In genomic region chr3:51099966-51100365, GRCm38 (mm10) we compare ENCODE assay signal across 25 mouse cellular contexts.
DNase-seq lines count a peak whose midpoint lies in the region; ATAC-seq and TF ChIP-seq lines count a peak whose summit lies in the region.
"Had no signal": no experiment of that assay in that cellular context is flagged by ENCODE, and none has a peak within 500 bp of the region (broad histone marks: within the 10 kb centered on the region; RNA-seq: fewer than 3 reads in every experiment).

No protein-coding gene starts in this region.

- no peak for TF ChIP-seq POLR2A in brain, embryonic 14.5 days (IDR thresholded peaks at IDR 0.05; ENCODE audit: borderline replicate concordance, extremely low read depth, insufficient read depth, insufficient read length, poor library complexity, severe bottlenecking)

- 0 out of 2 replicates have a peak, but pooled peaks have one; percentile 3 for TF ChIP-seq CTCF in lung, embryonic 14.5 days (IDR thresholded peaks at IDR 0.05; ENCODE audit: low read depth)
- TF ChIP-seq CTCF in brain, embryonic 14.5 days (IDR thresholded peaks at IDR 0.05; ENCODE audit: borderline replicate concordance, extremely low read depth, insufficient read depth, insufficient read length) = no peak
- 0 out of 2 replicates have a peak, but pooled peaks have one; percentile 4 for TF ChIP-seq CTCF in lung, postnatal 0 days (IDR thresholded peaks at IDR 0.05)

- no peak for TF ChIP-seq EP300 in lung, postnatal 0 days (IDR thresholded peaks at IDR 0.05)

- no peak overlapping the region for H3K9ac ChIP-seq in lung, embryonic 14.5 days
- H3K9ac ChIP-seq in lung, postnatal 0 days (replicated peaks; ENCODE audit: low read depth) = no peak overlapping the region
- no peak overlapping the region for H3K9ac ChIP-seq in hindbrain, embryonic 11.5 days (ENCODE audit: low read depth, low read length)
- H3K9ac ChIP-seq: embryonic facial prominence, embryonic 12.5 days; forebrain, embryonic 12.5 days; forebrain, embryonic 15.5 days; heart, embryonic 12.5 days; heart, embryonic 15.5 days; hindbrain, embryonic 12.5 days; hindbrain, embryonic 15.5 days had no signal

- no peaks in the 10 kb centered on the region for H3K4me1 ChIP-seq in lung, embryonic 14.5 days (ENCODE audit: insufficient read depth)
- H3K4me1 ChIP-seq in lung, postnatal 0 days (ENCODE audit: insufficient read depth, low read depth, low read length) = no peaks in the 10 kb centered on the region; the same call in 1 of the 2 replicates
- no peaks in the 10 kb centered on the region for H3K4me1 ChIP-seq in hindbrain, embryonic 11.5 days (replicated peaks; ENCODE audit: control insufficient read depth, insufficient read depth, low read length)
- H3K4me1 ChIP-seq: heart, embryonic 15.5 days had no signal

- no peaks in the 10 kb centered on the region for H3K27me3 ChIP-seq in lung, embryonic 14.5 days (ENCODE audit: insufficient read depth, low read length)
- H3K27me3 ChIP-seq in lung, postnatal 0 days (replicated peaks; ENCODE audit: insufficient read depth, low read length) = no peaks in the 10 kb centered on the region
- H3K27me3 ChIP-seq in hindbrain, embryonic 11.5 days (ENCODE audit: control insufficient read depth, insufficient read depth, low read length) = no peaks in the 10 kb centered on the region
- H3K27me3 ChIP-seq: embryonic facial prominence, embryonic 12.5 days; forebrain, embryonic 12.5 days; forebrain, embryonic 15.5 days; heart, embryonic 12.5 days; heart, embryonic 15.5 days; hindbrain, embryonic 12.5 days; hindbrain, embryonic 15.5 days had no signal

- H3K9me3 ChIP-seq in lung, embryonic 14.5 days (ENCODE audit: low read depth, low read length) = no peaks in the 10 kb centered on the region; the same call in 1 of the 2 replicates
- no peaks in the 10 kb centered on the region for H3K9me3 ChIP-seq in lung, postnatal 0 days (ENCODE audit: low read length)
- H3K9me3 ChIP-seq in hindbrain, embryonic 11.5 days (ENCODE audit: control insufficient read depth, low read length) = no peaks in the 10 kb centered on the region
- H3K9me3 ChIP-seq: embryonic facial prominence, embryonic 12.5 days; forebrain, embryonic 12.5 days; forebrain, embryonic 15.5 days; heart, embryonic 12.5 days; heart, embryonic 15.5 days; hindbrain, embryonic 12.5 days; hindbrain, embryonic 15.5 days had no signal

- no peak overlapping the region for H3K27ac ChIP-seq in lung, embryonic 14.5 days (ENCODE audit: low read depth)
- H3K27ac ChIP-seq in lung, postnatal 0 days (ENCODE audit: low read length) = no peak overlapping the region
- no peak overlapping the region for H3K27ac ChIP-seq in hindbrain, embryonic 11.5 days (ENCODE audit: low read depth, low read length)
- H3K27ac ChIP-seq: embryonic facial prominence, embryonic 12.5 days; forebrain, embryonic 12.5 days; forebrain, embryonic 15.5 days; heart, embryonic 15.5 days; hindbrain, embryonic 12.5 days; hindbrain, embryonic 15.5 days had no signal

- no peak overlapping the region for H3K4me3 ChIP-seq in lung, embryonic 14.5 days (ENCODE audit: low read depth, low read length)
- no peak overlapping the region for H3K4me3 ChIP-seq in lung, postnatal 0 days (ENCODE audit: low read depth, low read length)
- H3K4me3 ChIP-seq in hindbrain, embryonic 11.5 days (ENCODE audit: low read depth, low read length) = no peak overlapping the region
- H3K4me3 ChIP-seq: embryonic facial prominence, embryonic 12.5 days; erythroblast, embryonic 14.5 days; forebrain, embryonic 12.5 days; forebrain, embryonic 15.5 days; heart, embryonic 12.5 days; heart, embryonic 15.5 days; hindbrain, embryonic 12.5 days; hindbrain, embryonic 15.5 days had no signal

- ATAC-seq in lung, embryonic 14.5 days (ENCODE audit: insufficient read depth) = peak; percentile 85; the same call in 1 of the 2 replicates
- ATAC-seq in lung, postnatal 0 days = no peak; the same call in 1 of the 2 replicates
- no peak for ATAC-seq in hindbrain, embryonic 11.5 days (ENCODE audit: low FRiP score)
- ATAC-seq: CD4-positive, CD25-positive, alpha-beta regulatory T cell, adult 4 months; forebrain, embryonic 15.5 days had no signal

- WGBS in lung, embryonic 14.5 days = 45% methylated on average over 7 of the region's 7 CpGs
- 45% methylated on average over 7 of the region's 7 CpGs for WGBS in lung, postnatal 0 days
- WGBS in hindbrain, embryonic 11.5 days = 90% methylated on average over 7 of the region's 7 CpGs

- no peaks in the 10 kb centered on the region for H3K36me3 ChIP-seq in lung, embryonic 14.5 days (ENCODE audit: insufficient read depth)
- H3K36me3 ChIP-seq in lung, postnatal 0 days (ENCODE audit: insufficient read depth, low read length) = no peaks in the 10 kb centered on the region
- H3K36me3 ChIP-seq in hindbrain, embryonic 11.5 days (ENCODE audit: control insufficient read depth, insufficient read depth, low read length) = no peaks in the 10 kb centered on the region
- H3K36me3 ChIP-seq: embryonic facial prominence, embryonic 12.5 days; forebrain, embryonic 12.5 days; forebrain, embryonic 15.5 days; heart, embryonic 12.5 days; heart, embryonic 15.5 days; hindbrain, embryonic 12.5 days; hindbrain, embryonic 15.5 days had no signal

- DNase-seq in lung, embryonic 14.5 days = peak; percentile 85
- DNase-seq in lung, postnatal 25 days (ENCODE audit: low spot score) = no peak
- peak; percentile 47 for DNase-seq in brain, embryonic 14.5 days (ENCODE audit: low read depth)
- DNase-seq in lung, postnatal 0 days (ENCODE audit: low spot score) = no peak
- peak; percentile 24 for DNase-seq in lung, postnatal 36 days
- no peak for DNase-seq in hindbrain, embryonic 11.5 days (ENCODE audit: low spot score)
- no peak for DNase-seq in heart, postnatal 4 days
- DNase-seq: adrenal gland, adult 2 months; adrenal gland, postnatal 14 days; cerebellum, adult 18-20 months; cerebellum, adult 9-10 months; cerebellum, postnatal 14 days; gastrocnemius, postnatal 25 days; heart, adult 18-20 months; heart, postnatal 10 days; heart, postnatal 36 days had no signal

- H3K4me2 ChIP-seq in lung, embryonic 14.5 days = no peak overlapping the region
- H3K4me2 ChIP-seq in lung, postnatal 0 days (replicated peaks; ENCODE audit: low read depth, low read length) = no peak overlapping the region
- no peak overlapping the region for H3K4me2 ChIP-seq in hindbrain, embryonic 11.5 days (replicated peaks; ENCODE audit: low read depth, low read length)
- H3K4me2 ChIP-seq: embryonic facial prominence, embryonic 12.5 days; forebrain, embryonic 12.5 days; forebrain, embryonic 15.5 days; heart, embryonic 12.5 days; heart, embryonic 15.5 days; hindbrain, embryonic 12.5 days; hindbrain, embryonic 15.5 days had no signal

Comparison
In these comparisons a context has a peak if more than half of its experiments do, and no peak if none do; other contexts are left out.
1. DNase-seq: peak in lung, embryonic 14.5 days (single experiment), brain, embryonic 14.5 days (single experiment) and lung, postnatal 36 days (single experiment); none in lung, postnatal 25 days (single experiment), lung, postnatal 0 days (single experiment), hindbrain, embryonic 11.5 days (single experiment) and heart, postnatal 4 days (single experiment).